Mouse (Mus musculus): Measurements from ENCODE around the gene Arhgap23. TPM values are rescaled to one million over a fixed set of nuclear protein-coding genes. Genes with fewer than 3 reads are reported as not detected.
A peak's percentile ranks its signal among the peaks of the same experiment; 100 is the strongest.

Gene Arhgap23
- total and polyA plus RNA-seq, 2 experiments, result 2.8 to 13.6 TPM

DNA sequence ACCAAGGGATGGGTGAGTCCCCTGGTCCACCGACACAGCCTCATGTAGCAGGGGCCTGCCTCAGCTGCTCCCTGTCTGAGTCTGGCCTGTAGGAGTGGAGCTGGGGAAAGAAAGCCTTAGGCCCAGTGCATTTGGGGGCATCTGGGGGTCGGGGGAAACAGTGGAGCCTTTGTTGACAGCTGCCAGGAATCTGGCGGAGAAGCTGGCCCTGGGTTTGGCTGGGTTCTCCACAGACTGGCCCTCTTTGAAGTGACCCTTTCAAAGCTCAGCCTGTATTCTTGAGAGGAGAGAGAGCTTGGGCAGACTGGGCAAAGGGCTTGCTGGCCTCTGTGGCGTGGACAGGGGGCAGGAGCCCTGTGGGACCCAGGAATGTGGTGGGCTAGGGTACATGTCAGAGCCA lies 7.2 kb downstream of the Arhgap23 start:
- Histone ChIP-seq H3K27ac (replicated peaks; ENCODE audit: insufficient read depth, low read depth, low read length) (no peak overlapping the region), H3K4me1 (ENCODE audit: control insufficient read depth, insufficient read depth, low read length) (peaks cover 7% of the 10 kb centered on the region), H3K4me3 (ENCODE audit: insufficient read depth, low read depth, low read length) (no peak overlapping the region), H3K79me2 (ENCODE audit: control insufficient read depth, insufficient read depth, low read length) (peaks cover 3% of the 10 kb centered on the region; the same call in 1 of the 2 replicates), H3K36me3 (ENCODE audit: control insufficient read depth, insufficient read depth, low read length) (no peaks in the 10 kb centered on the region), H3K9ac (ENCODE audit: low read depth, low read length) (no peak overlapping the region), H3K27me3 (ENCODE audit: control insufficient read depth, insufficient read depth, low read length) (no peaks in the 10 kb centered on the region)
- 81% methylated on average over 4 of the region's 4 CpGs for WGBS
- DNase-seq (ENCODE audit: extremely low read depth, low read depth, low spot score), result no peak
- TF ChIP-seq POLR2A (IDR thresholded peaks at IDR 0.05; ENCODE audit: extremely low read depth, insufficient read depth, low read length) (no peak), CTCF (IDR thresholded peaks at IDR 0.05; ENCODE audit: low read depth, low read length) (no peak)

DNA sequence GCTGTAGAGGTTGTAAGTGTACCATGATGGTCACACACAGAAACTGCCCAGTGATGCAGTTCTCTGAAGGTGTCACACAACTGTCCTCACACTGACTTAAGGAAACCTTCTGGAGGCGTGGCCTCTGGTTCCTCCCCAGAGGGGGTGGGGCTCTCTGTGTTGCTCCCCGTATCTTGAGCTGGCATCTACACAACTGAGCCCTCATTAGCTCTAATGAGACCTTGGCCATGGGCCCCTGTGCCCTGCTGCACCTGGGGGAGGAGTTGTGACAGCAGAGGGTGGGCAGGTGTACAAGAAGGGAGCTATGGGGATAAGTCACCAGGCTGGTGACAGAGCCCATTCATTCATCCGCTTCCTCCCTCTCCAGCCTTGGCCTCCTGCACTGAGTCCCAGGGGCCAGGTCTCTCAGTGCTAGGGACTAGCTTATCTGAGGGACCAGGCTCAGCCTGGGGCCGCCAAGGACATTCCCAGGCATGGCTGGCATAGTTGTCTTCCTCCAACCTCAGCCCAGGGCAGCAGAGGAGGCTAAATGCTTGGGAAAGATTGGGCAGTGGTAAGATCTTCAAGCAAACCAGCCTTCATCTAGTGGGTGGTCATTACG lies 8.9 kb downstream of the Arhgap23 start:
- Histone ChIP-seq H3K9ac (ENCODE audit: low read depth, low read length) (no peak overlapping the region), H3K27ac (replicated peaks; ENCODE audit: insufficient read depth, low read depth, low read length) (no peak overlapping the region), H3K4me3 (ENCODE audit: insufficient read depth, low read depth, low read length) (no peak overlapping the region), H3K36me3 (ENCODE audit: control insufficient read depth, insufficient read depth, low read length) (no peaks in the 10 kb centered on the region), H3K79me2 (ENCODE audit: control insufficient read depth, insufficient read depth, low read length) (peaks cover 3% of the 10 kb centered on the region; the same call in 1 of the 2 replicates), H3K4me1 (ENCODE audit: control insufficient read depth, insufficient read depth, low read length) (peaks cover 10% of the 10 kb centered on the region), H3K27me3 (ENCODE audit: control insufficient read depth, insufficient read depth, low read length) (no peaks in the 10 kb centered on the region)
- WGBS, result 76% methylated on average over 5 of the region's 5 CpGs
- TF ChIP-seq POLR2A (IDR thresholded peaks at IDR 0.05; ENCODE audit: extremely low read depth, insufficient read depth, low read length) (no peak), CTCF (IDR thresholded peaks at IDR 0.05; ENCODE audit: low read depth, low read length) (no peak)
- DNase-seq (ENCODE audit: extremely low read depth, low read depth, low spot score), result no peak

DNA sequence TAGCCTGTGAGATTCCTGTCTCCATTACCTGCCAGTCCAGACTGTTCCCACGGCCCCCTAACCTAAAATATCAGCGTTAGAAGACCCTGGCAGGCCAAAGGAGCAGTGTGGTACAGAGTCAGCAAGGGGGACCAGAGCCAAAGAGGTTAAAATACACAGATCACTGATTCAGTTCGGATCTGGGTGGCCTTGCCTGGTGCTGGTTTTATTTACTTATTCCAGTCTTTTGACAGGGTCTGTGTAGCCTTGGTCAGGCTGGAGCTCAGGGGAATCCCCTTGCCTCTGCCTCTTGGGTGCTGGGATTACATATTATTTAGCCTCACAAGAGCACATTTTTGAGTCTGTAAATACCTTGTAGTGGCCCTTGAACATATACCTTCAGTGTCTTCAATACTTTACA lies 9.5 kb downstream of the Arhgap23 start:
- Histone ChIP-seq H3K36me3 (ENCODE audit: control insufficient read depth, insufficient read depth, low read length) (no peaks in the 10 kb centered on the region), H3K9ac (ENCODE audit: low read depth, low read length) (no peak overlapping the region), H3K4me1 (ENCODE audit: control insufficient read depth, insufficient read depth, low read length) (peaks cover 7% of the 10 kb centered on the region), H3K27ac (replicated peaks; ENCODE audit: insufficient read depth, low read depth, low read length) (no peak overlapping the region), H3K4me3 (ENCODE audit: insufficient read depth, low read depth, low read length) (no peak overlapping the region), H3K79me2 (ENCODE audit: control insufficient read depth, insufficient read depth, low read length) (peaks cover 7% of the 10 kb centered on the region; the same call in 1 of the 2 replicates), H3K27me3 (ENCODE audit: control insufficient read depth, insufficient read depth, low read length) (no peaks in the 10 kb centered on the region)
- TF ChIP-seq CTCF (IDR thresholded peaks at IDR 0.05; ENCODE audit: low read depth, low read length) (no peak), POLR2A (IDR thresholded peaks at IDR 0.05; ENCODE audit: extremely low read depth, insufficient read depth, low read length) (no peak)
- peak; percentile 33 for DNase-seq (ENCODE audit: extremely low read depth, low read depth, low spot score)
- WGBS, result 28% methylated on average over 3 of the region's 3 CpGs

DNA sequence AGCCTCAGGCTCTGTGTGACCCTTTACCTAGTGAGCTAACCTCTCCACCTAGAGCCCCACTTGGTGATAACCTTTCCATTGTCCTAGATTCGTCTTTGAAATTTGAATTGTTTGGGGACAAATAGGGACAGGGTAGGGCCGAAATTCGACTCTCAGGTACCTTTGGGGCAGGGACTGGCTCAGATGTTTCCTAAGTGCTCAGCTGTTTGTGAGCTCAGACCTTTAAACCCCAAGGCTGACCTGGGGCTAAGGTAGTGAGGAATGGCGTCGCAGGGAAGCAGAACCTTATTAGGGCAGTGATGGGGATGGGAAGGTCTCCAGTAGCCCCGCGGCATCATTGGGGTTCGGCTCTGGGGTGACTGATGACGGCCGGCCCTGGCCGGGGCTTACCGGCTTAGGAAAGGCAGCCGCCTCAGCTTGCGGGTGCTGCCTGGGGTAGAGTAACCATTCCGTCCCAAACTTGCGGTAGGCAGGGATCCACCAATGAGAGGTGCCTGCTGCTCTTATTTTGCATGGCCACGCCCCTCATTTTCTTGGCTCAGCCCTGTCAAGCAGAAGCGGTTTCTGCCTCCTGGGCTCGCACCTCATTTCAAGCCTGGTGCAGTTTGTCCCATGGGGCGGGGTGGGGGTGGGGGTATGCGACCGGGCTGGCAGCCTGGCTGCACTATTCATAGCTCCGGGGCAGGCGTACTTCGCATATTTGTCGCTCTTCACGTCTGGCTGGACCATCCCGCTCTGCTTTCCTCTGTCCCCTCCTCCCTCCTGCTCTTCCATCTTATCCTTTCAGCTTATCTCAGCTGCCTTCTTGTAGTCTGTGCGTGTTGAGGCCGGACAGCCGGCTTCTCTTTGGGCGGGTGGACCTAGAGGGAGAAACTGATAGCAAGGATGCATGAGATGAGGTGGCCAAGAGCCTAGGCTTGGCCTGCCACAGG lies 12.7 kb downstream of the Arhgap23 start:
- H3K9ac ChIP-seq (ENCODE audit: low read depth, low read length), result peak overlapping the region; percentile 59
- TF ChIP-seq CTCF (IDR thresholded peaks at IDR 0.05; ENCODE audit: low read depth, low read length), result no peak
- peak; percentile 49; the same call in 1 of the 2 replicates for TF ChIP-seq POLR2A (IDR thresholded peaks at IDR 0.05; ENCODE audit: extremely low read depth, insufficient read depth, low read length)
- peak; percentile 92 for DNase-seq (ENCODE audit: extremely low read depth, low read depth, low spot score)
- no peaks in the 10 kb centered on the region for H3K27me3 ChIP-seq (ENCODE audit: control insufficient read depth, insufficient read depth, low read length)
- H3K79me2 ChIP-seq (ENCODE audit: control insufficient read depth, insufficient read depth, low read length), result peaks cover 5% of the 10 kb centered on the region; the same call in 1 of the 2 replicates
- H3K4me3 ChIP-seq (ENCODE audit: insufficient read depth, low read depth, low read length), result peak overlapping the region; percentile 52
- H3K36me3 ChIP-seq (ENCODE audit: control insufficient read depth, insufficient read depth, low read length), result no peaks in the 10 kb centered on the region
- peak overlapping the region; percentile 94 for H3K27ac ChIP-seq (replicated peaks; ENCODE audit: insufficient read depth, low read depth, low read length)
- 2% methylated on average over 32 of the region's 32 CpGs for WGBS
- H3K4me1 ChIP-seq (ENCODE audit: control insufficient read depth, insufficient read depth, low read length), result peaks cover 8% of the 10 kb centered on the region

DNA sequence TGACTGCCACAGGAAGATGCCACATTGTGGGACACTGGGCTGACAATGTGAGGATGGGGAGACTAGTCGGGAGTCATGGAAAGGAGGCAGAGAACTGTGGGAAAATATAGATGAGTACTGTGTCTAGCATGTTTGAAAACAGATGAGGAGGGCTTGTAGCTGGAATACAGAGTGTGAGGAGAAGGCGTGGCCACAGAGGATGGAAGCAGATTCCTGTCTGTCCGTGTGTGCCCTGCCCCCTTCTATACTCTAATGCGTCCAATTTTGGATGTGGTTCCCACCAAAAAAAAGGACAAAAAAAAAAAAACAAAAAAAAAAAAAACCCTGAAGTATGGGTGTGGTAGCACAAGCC lies 13.4 kb downstream of the Arhgap23 start:
- H3K9ac ChIP-seq (ENCODE audit: low read depth, low read length), result no peak overlapping the region
- H3K36me3 ChIP-seq (ENCODE audit: control insufficient read depth, insufficient read depth, low read length), result no peaks in the 10 kb centered on the region
- H3K27me3 ChIP-seq (ENCODE audit: control insufficient read depth, insufficient read depth, low read length), result no peaks in the 10 kb centered on the region
- DNase-seq (ENCODE audit: extremely low read depth, low read depth, low spot score), result no peak
- H3K4me3 ChIP-seq (ENCODE audit: insufficient read depth, low read depth, low read length), result no peak overlapping the region
- WGBS, result 59% methylated on average over 4 of the region's 4 CpGs
- 0 out of 2 replicates have a peak overlapping the region, but pooled peaks have one; percentile 3 for H3K27ac ChIP-seq (replicated peaks; ENCODE audit: insufficient read depth, low read depth, low read length)
- peaks cover 10% of the 10 kb centered on the region for H3K4me1 ChIP-seq (ENCODE audit: control insufficient read depth, insufficient read depth, low read length)
- peaks cover 5% of the 10 kb centered on the region; the same call in 1 of the 2 replicates for H3K79me2 ChIP-seq (ENCODE audit: control insufficient read depth, insufficient read depth, low read length)
- TF ChIP-seq CTCF (IDR thresholded peaks at IDR 0.05; ENCODE audit: low read depth, low read length) (no peak), POLR2A (IDR thresholded peaks at IDR 0.05; ENCODE audit: extremely low read depth, insufficient read depth, low read length) (no peak)

Measured in liver, adult 2 months (tissue).